Mouse (Mus musculus) E14TG2a.4 (cell line): Measurements from ENCODE around the gene Zfand4.

ENCODE experiments used
- H3K27me3 ChIP-seq: 2 replicates; pipeline ENCODE4 v1.6.1; 2014; ENCODE audit warnings: low read length, control low read depth; ENCODE audit not compliant: insufficient read depth
- H3K36me3 ChIP-seq: 2 replicates; pipeline ENCODE4 v1.6.1; 2014; ENCODE audit warnings: low read length, control low read depth; ENCODE audit not compliant: insufficient read depth
- H3K4me1 ChIP-seq: replicated peaks from 2 replicates; pipeline ENCODE4 v1.6.1; 2014; ENCODE audit warnings: low read depth, low read length, control low read depth
- H3K4me3 ChIP-seq: replicated peaks from 2 replicates; pipeline ENCODE4 v1.5.1; 2014; ENCODE audit warnings: mild to moderate bottlenecking, low read length
- H3K9me3 ChIP-seq: 2 replicates; pipeline ENCODE4 v1.6.1; 2014; ENCODE audit warnings: low read length, control low read depth
- CTCF ChIP-seq: conservative IDR thresholded peaks from 2 replicates; pipeline ENCODE4 v1.5.1; 2014; ENCODE audit warnings: low read length
- NANOG ChIP-seq: IDR thresholded peaks from 2 replicates; pipeline ENCODE4 v1.6.1; 2014; ENCODE audit warnings: borderline replicate concordance, low read length, mixed read lengths
- POU5F1 ChIP-seq: IDR thresholded peaks from 2 replicates; pipeline ENCODE4 v1.6.1; 2014; ENCODE audit warnings: low read length, borderline replicate concordance

The Zfand4 gene

GRCm38 (mm10) chr6:116374136-116374535, 110.1 kb downstream of the Zfand4 start:
- no peak overlapping the region for H3K4me3 ChIP-seq
- H3K4me1 ChIP-seq: no peaks in the 10 kb centered on the region; the same call in 1 of the 2 replicates
- TF ChIP-seq NANOG (no peak), POU5F1 (no peak), CTCF (no peak)
- H3K9me3 ChIP-seq: no peaks in the 10 kb centered on the region
- 0 out of 2 replicates have a peak, but pooled peaks cover 4% of the 10 kb centered on the region for H3K36me3 ChIP-seq
- no peaks in the 10 kb centered on the region for H3K27me3 ChIP-seq

GRCm38 (mm10) chr6:116374618-116375017, 110.6 kb downstream of the Zfand4 start:
- Histone ChIP-seq H3K4me3 (no peak overlapping the region), H3K4me1 (no peaks in the 10 kb centered on the region; the same call in 1 of the 2 replicates), H3K9me3 (no peaks in the 10 kb centered on the region), H3K36me3 (peaks cover 8% of the 10 kb centered on the region; the same call in 1 of the 2 replicates), H3K27me3 (no peaks in the 10 kb centered on the region)
- TF ChIP-seq NANOG: no peak
- no peak for TF ChIP-seq POU5F1
- TF ChIP-seq CTCF: no peak

GRCm38 (mm10) chr6:116378892-116379291, 114.9 kb downstream of the Zfand4 start:
- Histone ChIP-seq H3K4me1 (no peaks in the 10 kb centered on the region), H3K9me3 (no peaks in the 10 kb centered on the region), H3K4me3 (no peak overlapping the region), H3K36me3 (peaks cover 8% of the 10 kb centered on the region; the same call in 1 of the 2 replicates), H3K27me3 (no peaks in the 10 kb centered on the region)
- TF ChIP-seq CTCF: no peak
